Mouse (Mus musculus): ENCODE data around the gene Ccdc121.

Gene Ccdc121

DNA sequence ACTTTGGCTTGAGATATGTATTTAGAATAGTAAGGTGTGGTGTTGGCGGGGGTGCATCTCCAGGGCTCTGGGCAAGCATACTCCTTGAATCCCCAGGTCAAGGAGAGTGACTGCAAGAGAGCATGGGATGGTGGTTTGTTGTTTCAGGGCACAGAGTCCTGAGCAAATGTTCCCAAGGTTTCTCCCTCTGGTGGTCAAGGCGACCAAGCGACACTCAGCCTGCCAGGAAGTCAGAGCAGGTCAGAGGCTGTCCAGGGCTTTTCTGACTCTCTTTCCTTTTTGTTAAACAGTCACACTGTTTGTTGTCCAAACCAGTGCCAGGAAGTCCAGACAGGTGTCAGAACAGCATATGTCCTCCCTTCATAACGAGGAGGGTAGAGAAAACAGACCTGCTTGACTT lies at the start of gene Ccdc121:
Gene Ccdc121 (minus strand): TSS at position 145 of the 400 bp plus-strand sequence.
- DNase-seq: peak in 1 of 2 experiments; percentile 54

GRCm38 (mm10) chr1:181560325-181560724 lies 49.1 kb upstream of the Ccdc121 start:
- no peak for DNase-seq

DNA sequence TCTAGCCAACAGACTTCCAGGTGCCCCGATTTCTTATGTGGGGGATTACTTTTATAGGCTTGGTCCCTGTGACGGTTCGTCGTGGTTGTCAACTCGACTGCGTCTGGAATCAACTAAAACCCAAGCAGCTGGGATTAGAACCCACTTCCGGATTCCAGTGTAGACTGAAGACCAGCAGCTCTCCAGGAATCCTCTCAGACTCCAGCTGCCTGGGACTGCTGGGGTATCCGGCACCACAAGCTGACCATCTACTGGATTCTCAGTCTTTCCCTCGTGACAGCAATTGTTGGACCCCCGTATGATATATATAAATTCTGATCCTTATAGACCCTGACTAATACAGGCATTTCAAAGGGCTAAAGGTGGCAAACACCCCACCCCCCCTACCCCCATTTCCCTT lies 48.4 kb upstream of the Ccdc121 start:
- DNase-seq: no peak

GRCm38 (mm10) chr1:181555475-181555874 lies 44.2 kb upstream of the Ccdc121 start:
- DNase-seq: no peak

DNA sequence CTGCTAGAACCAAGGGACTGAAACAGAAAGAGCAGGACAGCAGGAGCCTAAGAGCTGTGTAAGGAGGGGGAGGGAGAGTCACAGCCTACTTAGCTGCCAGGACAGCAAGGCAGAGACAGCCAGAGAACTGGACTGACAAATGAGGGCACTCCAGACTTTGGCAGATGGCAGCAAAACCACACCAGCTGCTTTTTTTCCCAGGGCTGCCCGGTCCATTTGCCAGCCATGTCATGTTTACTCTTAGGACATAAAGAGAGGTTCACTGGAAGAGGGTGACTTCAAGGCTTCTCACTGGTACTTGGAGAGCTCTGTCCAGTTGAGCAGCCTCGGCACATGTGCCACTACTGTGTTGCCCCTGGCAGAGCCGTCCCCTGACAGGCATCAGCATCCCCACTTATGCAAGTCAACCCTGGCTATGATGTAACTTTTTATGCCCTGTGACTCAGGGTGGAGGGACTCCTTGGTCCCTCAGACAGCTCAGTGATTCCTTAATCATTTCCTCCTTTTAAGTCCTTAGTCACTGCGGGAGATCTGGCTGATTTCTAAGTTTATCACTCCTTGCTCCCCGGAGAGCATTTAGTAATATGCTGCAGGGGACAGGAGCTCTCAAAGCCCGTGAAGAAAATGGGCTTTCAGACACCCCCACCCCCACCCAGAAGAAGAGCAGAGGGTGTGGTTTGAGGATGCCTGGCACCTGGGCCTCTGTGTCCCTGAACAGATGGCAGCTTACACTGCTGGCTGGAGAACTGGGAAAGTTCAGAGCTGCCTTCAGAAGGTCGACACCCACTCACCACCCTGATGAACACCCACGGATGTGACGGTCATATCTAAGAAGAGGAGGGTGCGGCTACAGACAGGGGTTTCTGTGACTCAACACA lies 41.5 kb upstream of the Ccdc121 start:
- DNase-seq: no peak

DNA sequence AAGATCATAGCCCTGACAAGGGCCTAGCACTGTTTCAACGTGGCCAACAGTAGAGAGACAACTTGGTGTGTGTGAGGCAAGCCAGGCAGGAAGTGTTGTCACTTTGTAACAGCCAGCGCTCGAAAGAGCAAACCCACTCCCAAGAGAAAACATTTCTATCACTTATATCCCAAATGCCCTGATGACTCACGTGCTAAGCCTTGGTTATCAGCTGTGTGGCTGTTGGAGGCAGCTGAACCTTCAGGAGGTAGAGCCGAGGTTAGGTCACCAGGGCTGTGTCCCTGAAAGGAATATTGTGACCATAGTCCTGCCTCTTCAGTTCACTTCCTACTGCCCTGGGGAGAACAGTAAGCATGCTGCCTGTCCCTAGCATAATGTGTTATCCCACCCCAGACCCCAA lies 39.6 kb upstream of the Ccdc121 start:
- no peak for DNase-seq

- no peak for DNase-seq
Observed at GRCm38 (mm10) chr1:181549987-181550386, 38.7 kb upstream of the Ccdc121 start.

DNA sequence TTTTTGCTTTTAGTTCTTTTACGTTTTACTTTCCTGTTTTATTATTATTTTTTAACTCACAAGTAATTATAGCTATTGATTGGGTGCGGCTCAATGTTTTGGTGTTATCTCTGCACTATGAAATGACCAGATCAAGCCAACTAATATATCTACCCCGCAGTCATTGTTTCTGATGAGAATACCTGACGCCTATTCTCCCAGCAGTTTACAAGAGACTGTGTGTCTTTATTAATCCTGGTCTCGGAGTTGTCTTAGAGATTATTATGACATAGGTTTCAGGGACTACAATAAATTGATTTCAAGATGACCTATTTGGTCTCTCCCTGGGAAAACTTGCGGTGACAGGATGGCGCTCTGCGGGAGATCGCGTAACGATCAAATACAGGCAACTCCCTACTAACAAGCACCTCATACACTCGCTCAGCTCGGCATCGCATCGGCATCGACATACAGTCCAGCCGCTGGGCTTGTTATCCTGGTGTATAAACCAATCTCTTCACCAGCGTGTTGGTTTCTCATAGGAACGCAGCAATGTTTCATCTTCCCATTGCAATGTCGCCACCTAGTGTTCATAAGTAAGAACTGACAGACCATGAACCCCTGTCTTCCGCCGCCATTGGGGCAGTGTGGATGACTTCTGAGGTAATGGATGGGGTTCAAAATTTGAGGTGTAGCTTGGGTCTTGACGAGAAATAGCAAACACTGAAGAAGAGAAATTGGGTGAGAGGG lies 34.0 kb upstream of the Ccdc121 start:
- peak; percentile 42 to 50 for DNase-seq

DNA sequence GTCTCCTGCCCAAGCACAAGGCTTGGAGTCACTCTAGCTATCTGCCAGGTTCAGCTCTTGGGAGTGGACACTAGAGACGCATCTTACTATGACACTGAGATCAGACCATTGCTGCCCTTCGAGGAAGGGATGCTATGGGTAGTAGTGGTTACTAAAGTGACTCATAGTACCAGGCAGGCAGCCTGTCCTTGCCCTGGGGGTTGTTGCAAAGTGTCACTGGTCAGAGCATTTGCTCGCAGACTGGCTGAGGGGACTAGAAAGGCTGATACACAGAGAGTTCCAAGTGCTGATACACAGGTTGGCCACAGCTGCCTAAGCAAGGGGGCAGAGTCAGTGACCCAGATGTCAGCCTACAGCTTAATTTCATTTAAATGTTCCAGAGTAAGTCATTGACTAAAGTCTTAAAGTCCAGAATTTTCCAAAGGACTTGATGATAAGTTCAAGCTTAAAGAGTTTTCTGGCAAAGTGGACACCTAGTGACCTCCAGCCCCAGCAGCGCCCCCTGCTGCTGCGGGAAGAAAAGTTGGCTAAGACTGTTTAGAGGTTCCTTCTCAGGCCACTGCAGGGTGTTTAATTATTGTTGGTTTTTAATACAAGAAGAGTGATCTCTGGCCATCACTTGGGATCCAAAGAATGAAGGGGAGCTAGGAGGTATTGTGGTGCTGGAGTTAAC lies 32.6 kb upstream of the Ccdc121 start:
- DNase-seq: peak in 1 of 2 experiments; percentile 15

DNA sequence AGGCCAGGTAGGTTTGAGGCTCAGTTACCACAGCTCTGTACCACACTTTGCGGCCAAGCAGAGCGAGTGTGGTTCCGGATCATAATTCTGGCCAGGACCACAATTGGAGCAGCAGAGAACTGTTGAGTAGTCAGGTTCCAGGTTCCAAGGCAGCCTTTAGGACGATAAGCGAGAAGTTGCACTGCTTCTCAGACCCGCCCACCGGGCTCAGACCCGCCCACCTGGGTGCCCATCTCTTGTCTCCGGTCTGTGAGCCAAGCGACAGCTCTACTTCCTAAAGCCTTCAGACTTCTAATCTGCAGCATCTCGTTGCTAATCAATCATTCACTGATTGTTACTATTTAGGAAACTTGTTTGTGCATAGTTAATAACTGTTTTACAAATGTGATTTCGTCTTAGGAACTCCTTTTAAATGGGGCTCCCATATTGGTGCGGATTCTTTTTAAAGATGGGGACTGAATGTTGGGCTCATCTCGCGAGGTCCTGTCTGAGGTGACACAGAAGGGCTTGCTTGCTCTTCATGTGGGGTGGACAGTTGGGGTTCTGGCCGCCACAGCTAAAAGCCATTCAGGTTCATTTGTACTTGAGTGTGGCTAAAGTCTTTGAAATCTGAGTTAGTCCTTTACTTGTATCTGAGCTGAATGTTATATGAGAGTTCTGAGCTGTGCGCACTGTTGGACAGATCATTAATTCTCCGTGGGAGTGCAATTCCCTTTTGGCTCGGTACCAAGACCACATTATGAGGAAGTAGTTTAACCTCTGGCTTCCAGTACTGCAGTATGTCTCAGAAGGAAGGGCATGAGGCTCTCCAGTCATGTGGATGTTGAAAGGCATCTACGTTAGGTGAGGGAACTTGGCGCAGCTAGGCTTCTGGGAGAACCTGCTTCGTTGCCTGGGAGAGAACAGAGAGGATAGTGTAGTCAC lies 28.9 kb upstream of the Ccdc121 start:
- DNase-seq: peak; percentile 34 to 48

DNA sequence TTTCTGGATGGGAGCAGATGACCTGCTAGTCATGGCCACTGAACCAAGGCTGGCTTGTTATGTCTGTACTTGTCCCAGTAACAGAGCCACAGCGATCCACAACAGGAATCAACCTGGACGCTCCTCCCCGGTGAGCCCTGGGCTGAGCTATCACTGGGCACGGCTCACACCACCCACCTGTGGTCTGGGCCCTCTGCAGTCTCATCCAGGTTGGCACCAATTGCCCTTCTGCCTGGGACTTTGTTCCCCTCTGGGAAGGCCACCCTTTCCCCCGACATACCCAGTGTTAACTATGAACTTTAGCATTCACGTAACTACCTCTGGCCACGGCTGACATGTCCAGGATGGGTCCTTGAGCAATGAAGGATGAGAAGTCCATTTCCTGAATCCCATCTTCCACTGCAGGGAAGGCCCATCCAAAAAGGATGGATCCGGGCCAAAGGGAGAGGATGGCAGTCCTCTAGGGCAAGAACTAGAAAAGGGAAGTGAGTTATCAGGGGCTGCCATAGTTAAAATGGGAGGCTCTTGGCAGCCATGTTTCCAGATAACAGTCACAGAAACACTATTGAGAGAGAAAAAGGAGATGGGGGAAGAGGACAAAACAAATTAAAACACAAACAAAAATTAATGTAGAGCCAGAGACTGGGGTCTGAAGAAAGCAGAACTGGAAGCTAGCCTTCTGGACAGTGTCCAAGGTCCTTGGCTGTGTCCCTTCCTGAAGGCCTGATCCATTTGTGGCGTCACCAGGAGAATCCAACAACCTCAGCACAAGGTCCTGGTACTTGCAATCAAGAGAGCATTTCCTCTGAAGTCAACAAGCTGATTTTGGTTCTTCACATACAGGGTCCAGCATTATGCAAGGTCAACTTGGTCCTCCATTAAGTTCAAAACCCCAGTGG lies 26.6 kb upstream of the Ccdc121 start:
- DNase-seq: no peak

DNA sequence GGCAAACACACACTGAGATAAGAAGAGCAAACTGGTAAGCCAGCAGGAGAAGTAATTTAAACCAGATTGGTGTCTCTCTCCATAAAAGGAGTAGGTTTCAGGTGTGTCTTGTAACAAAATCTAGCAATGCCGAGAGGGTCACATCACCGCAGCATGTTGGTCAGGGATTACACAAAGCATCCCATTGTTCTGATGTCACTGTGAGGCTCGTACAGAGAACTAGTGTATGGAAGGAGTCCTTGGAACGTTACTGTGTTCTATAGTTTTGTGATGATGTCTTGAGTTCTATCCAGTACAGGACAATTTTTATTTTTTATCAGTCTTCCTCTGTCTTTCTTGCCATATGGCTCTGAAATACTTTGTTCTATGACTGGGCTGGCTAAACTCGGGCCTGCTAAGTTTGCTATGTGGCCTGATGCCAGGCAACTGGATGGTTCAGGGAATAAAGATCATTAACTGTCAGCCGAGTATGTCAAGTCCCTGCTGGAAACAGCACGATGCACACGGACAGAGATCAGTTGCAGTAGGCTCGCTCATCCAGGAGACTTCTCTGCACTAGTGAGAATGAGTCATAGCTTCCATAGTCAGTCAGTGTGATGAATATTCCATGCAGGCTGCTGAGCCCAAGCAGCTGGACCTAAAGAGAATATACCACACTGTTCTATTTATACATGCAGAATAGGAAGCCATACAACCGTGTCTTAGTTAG lies 24.1 kb upstream of the Ccdc121 start:
- no peak for DNase-seq

- DNase-seq: peak; percentile 86 to 91
Observed at GRCm38 (mm10) chr1:181529368-181529767, 18.1 kb upstream of the Ccdc121 start.

GRCm38 (mm10) chr1:181525996-181526395 lies 14.7 kb upstream of the Ccdc121 start:
- DNase-seq: no peak

DNA sequence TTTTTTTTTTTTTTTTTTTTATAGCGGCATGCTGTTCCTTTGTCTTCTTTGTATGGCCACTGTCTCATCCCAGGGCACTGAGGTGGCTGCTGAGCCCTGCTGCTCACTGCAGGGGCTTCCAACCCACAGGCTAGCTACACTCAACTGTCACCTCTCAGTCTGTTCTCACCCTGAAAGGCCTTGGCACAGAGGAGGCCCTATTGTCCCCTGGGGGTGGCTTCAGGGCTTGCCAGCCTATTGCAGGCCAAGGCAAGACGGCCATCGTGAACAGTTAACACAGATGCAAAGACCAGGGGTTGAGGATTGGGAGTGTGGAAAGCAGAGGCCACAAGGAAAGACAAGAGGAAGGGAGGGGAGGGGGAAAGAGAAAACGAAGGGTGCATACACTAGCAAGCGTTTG lies 12.6 kb upstream of the Ccdc121 start:
- DNase-seq: no peak

GRCm38 (mm10) chr1:181521401-181522091 lies 10.3 kb upstream of the Ccdc121 start:
- DNase-seq: no peak

GRCm38 (mm10) chr1:181519137-181519536 lies 7.9 kb upstream of the Ccdc121 start:
- DNase-seq: no peak

DNA sequence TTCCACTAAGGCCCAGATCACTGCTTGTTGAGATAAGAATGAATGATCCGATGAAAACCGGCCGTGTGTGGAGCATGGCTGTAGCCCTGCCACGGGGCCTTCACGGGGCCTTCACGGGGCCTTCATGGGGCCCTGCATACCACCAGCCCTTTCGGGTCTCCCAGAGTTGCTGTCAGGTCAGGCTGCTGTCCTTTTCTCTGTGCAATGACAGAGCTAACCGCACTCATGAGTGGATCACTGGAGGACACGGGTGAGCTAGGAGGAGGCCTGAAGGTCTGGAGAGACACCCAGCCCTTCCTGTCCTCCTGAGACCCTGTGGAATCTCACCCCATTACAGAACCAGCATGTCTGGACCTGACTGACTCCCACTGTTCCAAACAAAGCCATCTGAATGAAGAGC lies 6.8 kb upstream of the Ccdc121 start:
- DNase-seq: no peak

DNA sequence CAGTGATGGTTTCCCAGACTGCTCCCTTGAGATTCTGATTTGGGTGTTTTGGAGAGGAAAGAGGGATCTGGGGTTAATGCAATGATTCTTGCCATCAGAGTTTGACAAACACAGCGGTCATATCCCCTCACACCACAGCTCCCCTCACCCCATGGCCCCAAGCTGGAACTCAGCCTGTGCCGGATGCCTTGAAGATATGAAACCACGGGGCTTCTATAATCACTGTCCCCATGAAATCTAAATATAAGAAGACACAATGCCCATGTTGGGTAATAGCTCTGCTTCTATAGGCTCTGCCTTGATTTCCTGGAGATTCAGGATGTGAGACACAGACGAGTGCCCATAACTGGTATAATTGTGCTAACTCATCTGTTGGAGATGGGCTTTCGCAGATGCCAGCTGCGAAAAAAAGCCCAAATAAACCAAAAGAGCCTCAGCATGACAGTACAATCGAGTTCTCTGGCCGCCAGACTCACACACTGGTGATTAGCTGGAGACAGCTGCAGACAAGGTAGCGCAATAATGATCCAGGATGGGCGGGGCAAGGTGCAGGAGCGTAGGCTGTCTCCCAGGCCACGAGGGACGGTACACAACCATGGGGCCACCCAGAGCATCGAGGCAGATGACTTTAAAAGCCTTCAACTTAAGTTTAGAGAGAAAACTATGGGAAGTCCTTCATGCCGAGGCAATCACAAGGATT lies 1.3 kb upstream of the Ccdc121 start:
- no peak for DNase-seq

Data from lung, adult 18-20 months (tissue).